Mouse (Mus musculus) forebrain, embryonic 14.5 days (tissue): ENCODE results near the gene Acox3. TPM values are rescaled to one million over a fixed set of nuclear protein-coding genes. Genes with fewer than 3 reads are reported as not detected.
"Not testable (repeated sequence)": the region's sequence is repeated elsewhere in the genome, so short reads cannot be mapped to it uniquely, and the experiment has no call there.

Experiments used
- ATAC-seq: fragments of 200-750 bp; cut with Nextera tagmentation; 2 replicates; pipeline ENCODE4 v1.8.0; 2017; ENCODE audit warnings: mild to moderate bottlenecking, moderate library complexity
- DNase-seq: peaks from one replicate; pipeline ENCODE4 v3.0.0-alpha.2; 2015; ENCODE audit warnings: low spot score
- H3K27ac ChIP-seq: fragments of 300-500 bp; sonication (generic); 2 replicates; pipeline ENCODE4 v1.5.1; 2014; ENCODE audit warnings: low read depth, mild to moderate bottlenecking, control low read depth, low read length, moderate library complexity
- H3K27me3 ChIP-seq: fragments of 300-500 bp; sonication (generic); replicated peaks from 2 replicates; pipeline ENCODE4 v1.6.1; 2014; ENCODE audit warnings: low read length, control low read depth, mixed read lengths; ENCODE audit not compliant: control insufficient read depth, insufficient read depth
- H3K36me3 ChIP-seq: fragments of 300-500 bp; sonication (generic); 2 replicates; pipeline ENCODE4 v1.6.1; 2014; ENCODE audit warnings: low read length, control low read depth; ENCODE audit not compliant: control insufficient read depth, insufficient read depth
- H3K4me1 ChIP-seq: fragments of 300-500 bp; sonication (generic); 2 replicates; pipeline ENCODE4 v1.6.1; 2014; ENCODE audit warnings: antibody characterized with exemption, low read length, control low read depth; ENCODE audit not compliant: control insufficient read depth, insufficient read depth
- H3K4me2 ChIP-seq: fragments of 300-500 bp; sonication (generic); 2 replicates; pipeline ENCODE4 v1.6.1; 2014; ENCODE audit warnings: mild to moderate bottlenecking, control low read depth, low read length
- H3K4me3 ChIP-seq: fragments of 300-500 bp; sonication (generic); 2 replicates; pipeline ENCODE4 v1.5.1; 2014; ENCODE audit warnings: low read depth, low read length, control low read depth
- H3K9ac ChIP-seq: fragments of 300-500 bp; sonication (generic); 2 replicates; pipeline ENCODE4 v1.6.1; 2014; ENCODE audit warnings: mild to moderate bottlenecking, low read length, control low read depth, moderate library complexity
- H3K9me3 ChIP-seq: fragments of 300-500 bp; sonication (generic); replicated peaks from 2 replicates; pipeline ENCODE4 v1.6.1; 2016; ENCODE audit warnings: low read length, control low read depth, mixed read lengths; ENCODE audit not compliant: control insufficient read depth
- WGBS: fragments of 180-500 bp; shearing (Covaris S2); extraction: QIAGEN DNeasy Blood & Tissue Kit; methylation state at CpG from one replicate; pipeline ENCODE4 v1.1.7; 2014; 5-methylcytosine and 5-hydroxymethylcytosine counted together
- polyA plus RNA-seq: library from polyadenylated mRNA; unstranded; fragments of >200 nt; fragmentation: Nextera tagmentation; extraction: Ambion mirVana; gene quantifications from 2 replicates; pipeline ENCODE4 v1.2.1, GENCODE M21; 2014

Acox3 gene
- polyA plus RNA-seq, 1 experiment from 2014 or later = 14.5 TPM

GRCm38 (mm10) chr5:35584259-35584658 is 1.4 kb downstream of the Acox3 start:
- not testable (repeated sequence) for H3K9me3 ChIP-seq, DNase-seq, H3K4me3 ChIP-seq, H3K27me3 ChIP-seq, H3K27ac ChIP-seq, H3K4me2 ChIP-seq, H3K9ac ChIP-seq, ATAC-seq
- peaks cover 14% of the 10 kb centered on the region for H3K36me3 ChIP-seq
- H3K4me1 ChIP-seq = peaks cover 12% of the 10 kb centered on the region
- 83% methylated on average over 2 of the region's 2 CpGs for WGBS

GRCm38 (mm10) chr5:35591497-35591896 is 8.7 kb downstream of the Acox3 start:
- peaks cover 67% of the 10 kb centered on the region for H3K36me3 ChIP-seq
- H3K4me1 ChIP-seq = no peaks in the 10 kb centered on the region
- no peak overlapping the region for H3K27ac ChIP-seq
- DNase-seq (no peak), ATAC-seq (no peak)
- no peak overlapping the region for H3K4me2 ChIP-seq
- WGBS = 93% methylated on average over 2 of the region's 4 CpGs
- H3K27me3 ChIP-seq = no peaks in the 10 kb centered on the region
- H3K9ac ChIP-seq = no peak overlapping the region
- no peaks in the 10 kb centered on the region for H3K9me3 ChIP-seq
- H3K4me3 ChIP-seq = no peak overlapping the region

- Histone ChIP-seq H3K4me3 (no peak overlapping the region), H3K36me3 (peaks cover 71% of the 10 kb centered on the region), H3K9ac (no peak overlapping the region), H3K27ac (no peak overlapping the region), H3K4me2 (no peak overlapping the region), H3K9me3 (no peaks in the 10 kb centered on the region), H3K4me1 (no peaks in the 10 kb centered on the region), H3K27me3 (no peaks in the 10 kb centered on the region)
- DNase-seq (no peak), ATAC-seq (no peak)
- 85% methylated on average over 21 of the region's 21 CpGs for WGBS
Measured at GRCm38 (mm10) chr5:35592081-35592736, 9.4 kb downstream of the Acox3 start.

- Histone ChIP-seq H3K4me1 (no peaks in the 10 kb centered on the region), H3K4me3 (no peak overlapping the region), H3K36me3 (peaks cover 72% of the 10 kb centered on the region), H3K9me3 (no peaks in the 10 kb centered on the region), H3K9ac (no peak overlapping the region), H3K27me3 (no peaks in the 10 kb centered on the region), H3K27ac (no peak overlapping the region), H3K4me2 (no peak overlapping the region)
- no peak for ATAC-seq
- DNase-seq = no peak
- 86% methylated on average over 4 of the region's 4 CpGs for WGBS
Measured at GRCm38 (mm10) chr5:35592824-35593223, 10.0 kb downstream of the Acox3 start.

GRCm38 (mm10) chr5:35593272-35593671 is 10.4 kb downstream of the Acox3 start:
- H3K27ac ChIP-seq = no peak overlapping the region
- 83% methylated on average over 6 of the region's 6 CpGs for WGBS
- ATAC-seq (no peak), DNase-seq (no peak)
- no peak overlapping the region for H3K4me2 ChIP-seq
- H3K36me3 ChIP-seq = peaks cover 72% of the 10 kb centered on the region
- no peaks in the 10 kb centered on the region for H3K4me1 ChIP-seq
- no peaks in the 10 kb centered on the region for H3K9me3 ChIP-seq
- H3K27me3 ChIP-seq = no peaks in the 10 kb centered on the region
- no peak overlapping the region for H3K9ac ChIP-seq
- no peak overlapping the region for H3K4me3 ChIP-seq

- peaks cover 70% of the 10 kb centered on the region for H3K36me3 ChIP-seq
- ATAC-seq (no peak), DNase-seq (no peak)
- no peak overlapping the region for H3K4me3 ChIP-seq
- 89% methylated on average over 4 of the region's 4 CpGs for WGBS
- no peaks in the 10 kb centered on the region for H3K9me3 ChIP-seq
- no peak overlapping the region for H3K4me2 ChIP-seq
- H3K9ac ChIP-seq = no peak overlapping the region
- H3K27ac ChIP-seq = no peak overlapping the region
- no peaks in the 10 kb centered on the region for H3K4me1 ChIP-seq
- H3K27me3 ChIP-seq = no peaks in the 10 kb centered on the region
Measured at GRCm38 (mm10) chr5:35594768-35595167, 11.9 kb downstream of the Acox3 start.

- DNase-seq (peak; percentile 88), ATAC-seq (peak; percentile 10; the same call in 1 of the 2 replicates)
- H3K4me3 ChIP-seq = no peak overlapping the region
- no peak overlapping the region for H3K4me2 ChIP-seq
- H3K9ac ChIP-seq = no peak overlapping the region
- H3K27me3 ChIP-seq = no peaks in the 10 kb centered on the region
- no peaks in the 10 kb centered on the region for H3K4me1 ChIP-seq
- 21% methylated on average over 4 of the region's 4 CpGs for WGBS
- H3K9me3 ChIP-seq = no peaks in the 10 kb centered on the region
- no peak overlapping the region for H3K27ac ChIP-seq
- H3K36me3 ChIP-seq = peaks cover 70% of the 10 kb centered on the region
Measured at GRCm38 (mm10) chr5:35595706-35596105, 12.9 kb downstream of the Acox3 start.

- no peak for ATAC-seq
- H3K36me3 ChIP-seq = peaks cover 68% of the 10 kb centered on the region
- no peak overlapping the region for H3K4me2 ChIP-seq
Measured at GRCm38 (mm10) chr5:35596169-35597160, 13.6 kb downstream of the Acox3 start.

GRCm38 (mm10) chr5:35600233-35600632 is 17.4 kb downstream of the Acox3 start:
- no peaks in the 10 kb centered on the region for H3K9me3 ChIP-seq
- H3K36me3 ChIP-seq = peaks cover 64% of the 10 kb centered on the region
- H3K4me3 ChIP-seq = no peak overlapping the region
- H3K4me1 ChIP-seq = no peaks in the 10 kb centered on the region
- H3K9ac ChIP-seq = no peak overlapping the region
- no peak overlapping the region for H3K4me2 ChIP-seq
- ATAC-seq = no peak
- no peak overlapping the region for H3K27ac ChIP-seq
- no peaks in the 10 kb centered on the region for H3K27me3 ChIP-seq
- DNase-seq = no peak
- 84% methylated on average over 11 of the region's 11 CpGs for WGBS

More at GRCm38 (mm10) chr5:35596169-35597160, 13.6 kb downstream of the Acox3 start:
- DNase-seq = no peak
- H3K4me3 ChIP-seq = no peak overlapping the region
- no peaks in the 10 kb centered on the region for H3K27me3 ChIP-seq
- no peaks in the 10 kb centered on the region for H3K4me1 ChIP-seq
- 86% methylated on average over 18 of the region's 18 CpGs for WGBS
- H3K9ac ChIP-seq = no peak overlapping the region
- no peaks in the 10 kb centered on the region for H3K9me3 ChIP-seq
- no peak overlapping the region for H3K27ac ChIP-seq
